Mouse (Mus musculus) layer of hippocampus, postnatal 10 days (tissue): ENCODE measurements around the gene Kcnk18. TPM values are rescaled to one million over a fixed set of nuclear protein-coding genes. Genes with fewer than 3 reads are reported as not detected.

Experiments
- DNase-seq, 2 experiments: peaks; one replicate each; pipeline ENCODE4 v3.0.0; 2021; ENCODE audit warnings: low spot score in 2 of 2
- total RNA-seq, 2 experiments: library from RNA; stranded (reverse); gene quantifications; 2 replicates each; pipeline ENCODE4 v1.2.3; 2021

The Kcnk18 gene
- total RNA-seq, 2 experiments from 2014 or later: not detected

DNA sequence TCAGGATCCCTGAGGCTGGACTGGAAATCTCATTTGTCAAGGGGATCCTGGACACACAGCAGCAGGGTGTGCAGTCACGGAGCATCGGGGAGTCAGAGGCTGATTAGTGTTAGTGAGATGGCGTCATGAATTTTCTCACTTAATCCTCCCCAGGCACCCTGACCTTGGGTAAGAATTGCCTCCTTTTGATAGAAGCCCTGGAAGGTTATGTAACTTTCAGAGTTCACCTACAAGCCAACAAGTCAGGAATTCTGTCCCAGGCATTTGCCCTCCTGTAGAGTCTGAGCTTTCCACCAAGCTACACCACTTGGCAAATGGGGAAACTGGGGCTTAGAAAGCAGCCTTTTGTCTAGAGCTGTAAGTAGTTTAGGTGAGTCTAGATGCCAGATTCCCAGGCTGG, 2.1 kb downstream of the Kcnk18 start:
- DNase-seq: no peak

DNA sequence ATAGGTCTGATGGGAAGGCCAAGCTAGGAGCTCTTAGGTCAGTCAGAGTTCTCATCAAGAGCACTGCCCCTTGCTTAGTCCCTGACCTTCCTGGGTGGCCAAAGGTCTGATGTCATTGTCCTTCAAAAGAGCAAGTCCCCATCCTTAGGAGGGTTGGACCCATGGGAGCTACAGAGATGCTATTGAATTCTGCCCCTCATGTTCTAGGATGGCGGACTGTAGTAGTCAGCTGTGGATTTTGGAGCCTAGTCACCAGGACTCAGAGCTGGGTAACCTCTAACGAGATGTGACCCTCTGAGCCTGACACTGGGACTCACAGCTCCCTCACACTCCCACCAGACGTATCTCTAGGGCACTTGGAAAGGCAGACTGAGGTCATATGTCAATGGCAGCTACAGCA, 9.4 kb downstream of the Kcnk18 start:
- no peak for DNase-seq

DNA sequence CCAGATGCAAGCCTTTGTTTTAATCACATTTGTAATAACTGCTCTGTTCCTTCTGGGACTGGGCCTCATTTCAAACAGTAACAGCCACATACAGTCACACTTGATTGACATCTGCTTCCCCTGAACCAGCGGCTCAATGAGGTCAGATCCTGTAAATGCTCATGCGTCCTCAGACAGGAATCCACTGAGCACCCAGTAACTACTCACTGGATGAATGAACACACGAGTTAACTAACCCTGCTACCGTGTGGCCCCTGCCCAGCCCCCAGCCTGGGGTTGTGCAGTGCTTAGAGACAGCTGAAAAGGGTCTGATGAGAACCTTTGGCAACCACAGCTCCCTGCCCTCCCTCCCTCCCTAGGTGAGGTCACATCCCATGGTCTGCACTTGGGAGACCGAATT, 13.8 kb downstream of the Kcnk18 start:
- DNase-seq: no peak

DNA sequence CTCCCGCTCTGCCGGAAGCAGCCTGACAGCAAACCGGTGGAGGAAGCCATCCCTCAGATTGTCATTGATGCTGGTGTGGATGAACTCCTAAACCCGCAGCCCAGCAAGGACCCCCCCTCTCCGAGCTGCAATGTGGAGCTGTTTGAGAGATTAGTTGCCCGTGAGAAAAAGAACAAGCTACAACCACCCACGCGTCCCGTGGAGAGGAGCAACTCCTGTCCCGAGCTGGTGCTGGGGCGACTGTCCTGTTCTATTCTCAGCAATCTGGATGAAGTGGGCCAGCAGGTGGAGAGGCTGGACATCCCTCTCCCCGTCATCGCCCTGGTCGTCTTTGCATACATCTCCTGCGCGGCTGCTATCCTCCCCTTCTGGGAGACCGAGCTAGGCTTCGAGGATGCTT, 16.0 kb downstream of the Kcnk18 start:
- DNase-seq: no peak

DNA sequence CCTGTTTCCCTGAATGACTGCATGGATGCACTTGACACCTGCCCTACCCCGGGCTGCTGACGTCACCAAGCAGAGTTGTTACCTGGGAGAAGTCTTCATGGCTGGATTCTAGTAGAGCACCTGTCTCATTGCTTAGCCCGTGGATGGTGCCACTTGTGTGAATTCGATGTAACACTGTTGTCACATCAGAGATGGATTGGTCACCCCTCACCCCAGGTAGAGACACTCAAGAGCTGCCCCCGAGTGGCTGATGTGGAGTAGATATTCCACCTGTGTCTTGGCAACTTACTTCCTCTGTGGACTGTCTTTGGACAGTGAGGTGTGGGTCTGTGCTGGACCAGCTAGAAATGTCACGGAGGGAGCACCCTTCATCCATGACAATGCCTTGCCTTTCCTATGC, 17.0 kb downstream of the Kcnk18 start:
- no peak for DNase-seq

DNA sequence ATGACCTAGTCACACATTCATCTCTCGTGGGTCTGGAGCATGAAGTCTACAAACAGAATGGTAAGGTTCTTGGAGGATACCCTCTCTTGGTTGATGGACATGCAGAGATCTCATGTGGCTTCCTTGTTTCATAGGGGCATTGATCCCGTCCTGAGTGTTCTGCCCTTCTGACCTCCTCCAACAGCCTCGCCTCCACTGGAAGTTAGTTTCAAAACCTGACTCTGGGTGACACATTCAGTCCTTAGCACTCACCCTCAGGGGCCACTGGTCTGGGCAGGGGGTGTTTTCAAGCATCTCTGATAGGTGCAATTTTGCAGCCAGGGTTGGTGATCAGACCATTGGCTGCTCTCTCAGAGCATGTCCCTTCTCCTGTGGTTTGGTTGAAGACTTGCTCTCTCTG, 19.6 kb downstream of the Kcnk18 start:
- DNase-seq: no peak

DNA sequence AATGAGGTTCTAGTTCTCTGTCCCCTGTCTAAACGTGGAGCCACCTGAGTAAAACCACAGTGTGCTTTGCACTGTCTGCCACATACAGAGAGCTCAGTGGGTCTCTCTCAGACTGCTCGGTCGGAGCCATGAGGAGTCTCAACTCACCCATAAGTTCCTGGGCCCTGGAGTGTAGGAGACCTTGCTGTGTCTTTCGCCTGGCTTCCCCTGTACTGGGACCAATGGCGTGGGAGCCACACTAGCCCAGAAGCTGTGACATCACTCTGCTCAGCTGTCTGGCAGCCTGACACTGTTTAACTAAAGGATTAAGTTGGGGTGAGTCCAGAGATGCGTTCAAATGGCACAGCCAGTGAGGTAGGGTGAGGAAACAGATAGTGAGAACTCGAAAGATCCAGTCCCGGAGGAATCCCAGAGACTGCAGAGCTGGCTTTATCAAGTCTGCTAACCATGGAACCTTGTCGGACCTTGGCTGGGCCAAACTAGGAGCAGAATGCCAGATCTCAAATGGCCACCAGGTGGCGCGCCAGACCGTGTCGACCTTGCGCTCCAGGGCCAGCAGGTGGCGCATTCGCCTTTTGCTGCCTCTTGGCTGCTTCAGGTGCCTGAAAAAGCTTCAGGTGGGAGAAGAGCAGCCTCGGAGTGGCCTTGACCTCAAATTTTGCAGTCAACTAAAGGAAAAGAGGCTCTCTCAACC, 20.3 kb downstream of the Kcnk18 start:
- peak; percentile 92 to 93 for DNase-seq

DNA sequence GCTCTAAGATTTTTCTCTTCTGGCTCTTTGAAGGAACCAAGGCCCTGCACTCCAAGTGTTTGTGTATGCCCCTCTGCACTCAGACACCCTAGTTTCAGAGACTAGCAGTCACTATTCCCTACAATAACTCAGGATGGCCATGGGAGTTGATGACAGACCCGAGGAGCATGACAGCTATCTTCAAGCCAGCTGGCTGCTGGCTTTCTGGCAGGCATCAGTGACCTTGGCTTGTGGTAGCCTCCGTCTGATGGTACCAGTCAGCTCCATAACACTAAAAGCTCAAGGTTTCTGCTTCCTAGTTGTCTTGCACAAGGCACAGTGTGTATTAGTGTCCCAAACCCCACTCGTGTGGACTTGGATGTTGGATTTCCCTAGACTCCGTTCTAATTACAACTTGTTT, 23.0 kb downstream of the Kcnk18 start:
- no peak for DNase-seq

DNA sequence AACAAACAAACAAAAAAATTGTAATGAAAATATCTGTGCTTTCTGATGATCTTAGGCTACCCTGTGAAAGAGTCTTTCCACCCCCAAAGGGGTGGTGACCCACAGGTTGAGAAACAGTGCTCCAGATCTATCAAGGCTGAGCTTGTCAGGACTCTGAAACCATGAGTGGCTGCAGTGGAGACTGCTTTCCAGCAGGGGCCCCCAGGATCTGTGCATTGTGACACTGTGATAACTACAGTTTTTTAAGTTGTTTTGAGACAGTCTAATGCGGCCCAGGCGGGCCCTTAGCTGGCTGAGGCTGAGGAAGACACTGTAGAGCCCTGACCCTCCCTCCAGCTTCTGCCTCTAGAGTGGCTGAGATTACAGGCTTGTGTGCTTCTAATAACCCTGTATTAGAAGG, 24.0 kb downstream of the Kcnk18 start:
- DNase-seq: no peak

DNA sequence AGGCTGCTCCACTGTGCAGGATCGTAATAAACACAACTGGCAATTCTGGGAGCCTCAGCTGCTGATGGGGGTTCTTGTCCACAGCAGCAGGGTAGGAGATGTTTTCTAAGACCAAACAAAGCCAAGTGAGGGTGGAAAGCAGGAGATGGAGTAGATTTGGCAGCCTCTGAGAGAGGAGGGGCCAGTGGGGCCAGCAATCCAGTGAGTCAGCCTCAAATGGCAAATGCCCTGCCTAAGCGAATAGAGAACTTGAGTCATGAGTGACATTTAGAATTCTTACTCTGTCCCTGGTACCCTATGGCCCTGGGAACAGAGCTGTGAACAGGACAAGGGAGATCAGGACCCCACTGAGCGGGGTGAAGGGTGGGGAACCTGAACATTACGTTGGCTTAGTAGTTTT, 29.1 kb downstream of the Kcnk18 start:
- DNase-seq: no peak

DNA sequence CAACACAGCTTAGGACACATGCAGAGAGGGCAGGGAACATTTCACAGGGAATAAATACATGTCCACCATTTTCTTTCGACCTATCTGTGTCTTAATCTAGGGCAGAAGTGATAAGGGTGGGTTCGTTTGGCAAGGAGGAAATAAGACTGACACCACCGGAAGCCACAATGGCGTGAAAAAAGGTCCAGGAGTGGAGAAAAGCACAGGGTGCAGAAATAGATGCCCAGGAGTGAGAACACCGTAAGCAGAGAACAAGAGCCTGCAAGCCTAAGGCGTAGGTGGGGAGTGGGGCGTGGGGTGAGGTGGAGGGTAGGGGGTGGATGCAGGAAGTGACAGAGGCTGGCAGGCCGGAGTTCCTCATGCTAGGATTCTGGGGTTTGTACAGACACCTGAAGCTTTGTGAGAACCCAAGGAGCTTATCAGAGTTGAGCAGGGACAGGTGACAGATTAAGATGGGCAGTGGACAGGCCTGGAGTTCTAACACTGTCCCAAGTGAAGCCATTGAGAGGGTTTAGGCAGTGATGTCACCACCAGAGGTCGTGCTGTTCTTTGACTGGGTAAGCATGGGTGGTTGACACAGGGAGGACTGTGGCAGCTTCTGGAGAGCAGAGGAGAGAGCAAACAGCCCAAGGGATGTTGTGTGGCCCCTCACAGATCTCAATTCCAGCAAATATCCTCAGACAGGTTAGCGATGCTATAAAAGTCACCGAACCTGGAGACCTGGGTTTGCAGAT, 29.7 kb downstream of the Kcnk18 start:
- DNase-seq: no peak

DNA sequence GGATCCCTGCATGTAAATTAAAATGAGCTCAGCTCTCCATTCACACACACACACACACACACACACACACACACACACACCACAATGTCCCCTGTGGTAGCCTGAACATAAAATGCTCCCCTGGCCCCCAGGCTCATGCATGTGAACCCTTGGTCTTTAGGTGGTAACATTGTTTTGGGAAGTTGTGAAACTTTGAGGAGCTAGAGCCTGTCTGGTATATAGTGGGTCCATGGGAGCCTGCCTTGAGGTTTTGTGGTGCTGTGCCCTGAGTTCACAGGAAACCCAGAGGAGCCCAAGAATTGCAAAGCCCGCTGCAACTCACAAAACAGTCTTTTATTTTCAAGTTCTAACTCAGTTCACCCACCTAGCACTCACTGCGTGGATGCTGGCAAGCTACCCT, 33.6 kb downstream of the Kcnk18 start:
- DNase-seq: no peak

DNA sequence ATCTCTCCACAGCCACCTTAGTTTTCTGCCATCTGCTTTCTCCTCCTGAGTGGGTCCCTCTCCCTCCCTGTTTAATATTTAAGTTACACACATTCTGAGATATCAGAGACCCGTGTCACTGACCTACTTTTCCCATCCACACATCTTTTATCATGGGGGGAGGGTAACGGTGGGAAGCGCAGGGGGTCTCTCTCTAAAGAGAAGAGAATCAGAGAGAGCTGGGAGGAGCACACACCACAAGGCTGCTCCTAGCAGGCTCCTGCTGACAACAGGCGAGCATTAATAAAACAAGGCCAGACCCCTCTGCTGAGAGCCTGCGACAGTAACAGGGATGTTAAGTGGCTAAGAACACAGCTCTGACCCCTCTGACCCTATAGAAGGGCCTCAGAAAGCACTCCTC, 40.6 kb downstream of the Kcnk18 start:
- no peak for DNase-seq

DNA sequence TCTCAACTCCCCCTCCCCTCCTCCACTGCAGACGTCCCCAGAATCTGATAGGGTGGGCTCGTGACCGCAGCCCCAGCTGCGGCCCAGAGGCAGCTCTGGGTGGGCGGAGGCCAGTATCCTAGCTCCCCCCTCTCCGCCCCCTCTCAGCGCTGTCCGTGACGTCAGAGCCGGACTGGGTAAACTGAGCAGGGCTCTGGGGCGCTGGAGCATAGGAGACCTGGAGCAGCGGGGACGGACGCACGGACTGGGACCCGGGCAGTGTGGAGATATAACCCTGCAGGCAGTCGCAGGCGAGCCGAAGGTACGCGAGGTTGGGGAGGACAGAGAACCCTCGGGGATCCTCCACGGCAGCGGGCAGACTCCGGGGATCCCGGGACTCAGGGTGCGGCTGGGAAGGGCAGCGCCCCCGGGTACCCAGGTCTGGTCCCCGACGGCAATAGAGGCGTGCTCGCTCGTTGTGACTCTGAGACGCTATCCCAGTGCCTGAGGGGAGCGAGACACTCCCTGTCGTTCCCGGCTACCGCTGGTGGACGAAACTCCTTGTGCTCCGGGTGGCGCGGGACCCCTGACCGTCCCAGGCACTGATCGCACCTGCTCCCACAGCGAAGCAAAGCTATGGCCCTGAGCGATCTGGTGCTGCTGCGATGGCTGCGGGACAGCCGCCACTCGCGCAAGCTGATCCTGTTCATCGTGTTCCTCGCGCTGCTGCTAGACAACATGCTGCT, 41.9 kb downstream of the Kcnk18 start, which contains the start of gene Slc18a2:
Slc18a2 (plus strand) TSS at position 179 of the 725 bp plus-strand sequence.
- DNase-seq: no peak

DNA sequence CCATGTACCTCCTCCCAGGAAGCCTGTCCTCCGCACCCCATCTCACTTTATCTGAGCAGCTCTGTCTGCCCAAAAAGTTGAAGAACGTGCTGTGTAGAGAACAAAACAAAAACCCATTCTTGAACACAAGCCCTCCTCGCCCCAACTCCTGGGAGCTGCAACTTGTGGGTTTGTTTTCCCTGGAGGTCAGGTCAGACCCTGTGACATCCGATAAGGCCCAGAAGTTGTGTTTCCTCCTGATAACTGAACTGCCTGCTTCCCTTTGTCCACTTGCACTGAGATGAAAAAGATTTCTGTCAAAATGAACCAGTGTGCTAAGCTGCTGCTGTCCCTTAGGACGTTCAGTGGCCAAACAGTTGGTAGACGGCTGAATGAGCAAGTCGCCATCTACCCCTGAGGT, 42.6 kb downstream of the Kcnk18 start:
- no peak for DNase-seq

DNA sequence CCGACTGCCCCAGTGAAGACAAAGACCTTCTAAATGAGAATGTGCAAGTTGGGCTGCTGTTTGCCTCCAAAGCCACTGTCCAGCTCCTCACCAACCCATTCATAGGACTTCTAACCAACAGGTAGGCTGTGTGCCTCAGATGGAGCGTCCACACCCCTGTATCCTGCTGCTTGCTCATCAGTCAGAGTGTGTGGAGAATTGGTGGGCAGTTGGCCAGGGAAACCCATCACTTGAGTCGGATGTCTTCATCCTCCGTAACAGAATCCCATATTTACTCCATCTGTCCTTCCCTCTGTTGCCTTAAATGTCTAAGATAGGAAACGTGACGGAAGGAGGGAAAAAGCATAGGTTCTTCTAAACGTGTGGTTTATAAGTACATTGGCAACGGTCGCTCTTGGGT, 44.2 kb downstream of the Kcnk18 start:
- peak in 1 of 2 experiments; percentile 39 for DNase-seq

DNA sequence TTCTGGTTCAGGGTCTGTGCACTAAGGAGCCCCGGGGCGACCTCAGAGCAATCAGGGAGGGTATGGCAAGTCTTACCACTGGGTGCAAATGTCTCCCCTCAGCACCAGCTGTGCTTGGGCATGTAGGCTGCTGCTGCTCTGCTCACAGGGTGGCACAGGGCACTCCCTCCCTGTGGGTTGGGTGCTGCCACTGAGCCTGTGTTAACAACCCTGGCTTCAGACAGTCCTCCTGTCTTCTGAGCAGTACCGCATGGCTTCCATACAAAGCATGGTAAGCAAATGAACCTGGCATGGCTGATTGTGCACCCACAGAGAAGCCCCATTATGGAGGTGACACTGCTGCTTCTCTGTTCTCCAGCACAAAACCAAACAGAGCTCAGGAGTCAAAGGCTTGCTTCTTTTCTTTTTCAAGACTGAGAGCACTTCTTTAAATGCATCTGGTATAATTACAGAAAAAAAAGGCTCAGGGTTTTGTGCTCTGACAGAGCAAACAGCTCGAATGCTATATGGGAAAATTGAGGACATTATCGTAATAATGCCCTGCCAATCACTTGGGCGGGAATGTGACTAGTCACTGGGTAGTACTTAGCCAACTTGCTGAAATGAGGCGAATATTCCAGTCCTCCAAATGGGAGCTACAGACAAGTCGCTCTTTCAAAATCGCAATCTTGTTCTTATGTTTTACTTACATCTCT, 46.0 kb downstream of the Kcnk18 start:
- no peak for DNase-seq

DNA sequence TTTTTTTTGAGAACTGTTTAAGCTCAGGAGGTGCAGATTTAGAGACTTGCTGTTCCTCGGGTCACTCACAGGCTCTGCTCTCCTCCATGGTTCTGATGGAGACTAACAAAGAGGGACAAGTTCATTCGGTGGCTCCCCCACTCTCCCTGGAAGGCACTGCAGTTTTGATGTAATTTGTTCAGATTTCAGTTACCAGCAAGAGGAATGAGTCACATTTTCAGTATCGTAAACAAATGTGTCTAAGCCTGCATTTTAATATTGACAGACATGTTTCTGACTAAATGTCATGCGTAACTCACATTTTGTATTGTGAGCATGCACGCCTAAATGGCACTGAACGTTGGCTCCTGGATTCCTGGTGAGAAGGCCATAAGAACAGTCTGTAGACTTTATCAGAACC, 46.9 kb downstream of the Kcnk18 start:
- no peak for DNase-seq

DNA sequence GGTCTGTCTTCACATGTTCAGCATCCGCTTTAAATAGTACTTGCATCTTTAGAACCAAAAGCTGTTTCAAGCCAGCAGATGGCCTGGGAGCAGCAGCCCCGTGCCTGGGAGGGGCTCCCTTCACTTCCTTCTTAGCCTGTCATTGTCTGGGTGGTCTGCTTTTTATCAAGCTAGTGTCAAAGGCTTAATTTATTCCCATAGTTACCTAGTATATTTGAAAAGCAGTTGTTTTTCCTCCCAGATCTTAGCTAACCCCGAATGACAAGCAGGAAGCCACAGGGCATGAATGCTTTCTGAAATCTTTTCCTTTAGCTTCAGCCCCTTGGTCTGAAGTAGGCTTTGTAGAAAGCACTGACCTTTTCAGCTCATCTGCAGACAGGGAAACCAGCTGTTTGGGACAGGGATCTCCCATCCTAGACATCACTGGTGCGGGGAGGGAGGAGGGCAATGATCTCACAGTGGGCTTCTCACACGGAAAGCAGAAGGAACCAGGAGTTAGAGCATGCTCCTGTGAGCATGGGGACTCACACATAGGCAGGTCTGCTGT, 48.5 kb downstream of the Kcnk18 start:
- DNase-seq: no peak

DNA sequence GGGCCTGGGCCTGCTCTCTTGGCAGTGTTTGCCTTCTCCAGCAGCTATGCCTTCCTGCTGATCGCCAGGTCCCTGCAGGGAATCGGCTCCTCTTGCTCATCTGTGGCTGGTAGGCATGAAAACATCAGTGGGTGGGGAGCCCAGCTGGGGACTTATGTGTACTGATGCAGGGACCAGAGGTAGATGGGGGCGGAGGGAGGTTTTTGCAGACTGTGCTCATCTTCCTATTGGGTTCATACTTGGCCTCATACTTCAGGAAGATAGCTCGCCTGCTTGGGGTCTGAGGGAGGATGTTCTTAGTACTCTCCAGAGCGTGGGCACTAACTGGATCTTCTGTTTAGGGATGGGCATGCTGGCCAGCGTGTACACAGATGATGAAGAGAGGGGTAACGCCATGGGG, 54.2 kb downstream of the Kcnk18 start:
- DNase-seq: no peak

DNA sequence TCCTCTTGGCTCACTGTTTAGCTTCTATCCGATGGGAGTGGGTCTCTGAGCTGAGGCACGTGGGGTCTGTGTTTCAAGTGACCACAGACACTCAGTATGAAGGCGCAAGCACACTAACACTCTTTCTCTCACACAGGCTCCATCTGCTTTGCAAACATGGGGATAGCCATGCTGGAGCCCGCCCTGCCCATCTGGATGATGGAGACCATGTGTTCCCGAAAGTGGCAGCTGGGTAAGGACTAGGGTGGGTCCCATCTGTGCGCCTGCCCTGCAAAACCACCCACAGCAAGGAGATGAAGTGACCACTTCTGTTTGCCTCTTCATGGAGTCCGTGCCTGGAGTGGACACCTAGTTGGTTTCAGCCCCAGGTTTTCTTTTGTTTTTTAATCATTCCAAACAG, 57.3 kb downstream of the Kcnk18 start:
- DNase-seq: no peak
